Mouse (Mus musculus): ENCODE results near the gene Pet117. TPM values are rescaled to one million over a fixed set of nuclear protein-coding genes. Genes with fewer than 3 reads are reported as not detected.

Gene Pet117
- total and polyA plus RNA-seq, 3 experiments: not detected

DNA sequence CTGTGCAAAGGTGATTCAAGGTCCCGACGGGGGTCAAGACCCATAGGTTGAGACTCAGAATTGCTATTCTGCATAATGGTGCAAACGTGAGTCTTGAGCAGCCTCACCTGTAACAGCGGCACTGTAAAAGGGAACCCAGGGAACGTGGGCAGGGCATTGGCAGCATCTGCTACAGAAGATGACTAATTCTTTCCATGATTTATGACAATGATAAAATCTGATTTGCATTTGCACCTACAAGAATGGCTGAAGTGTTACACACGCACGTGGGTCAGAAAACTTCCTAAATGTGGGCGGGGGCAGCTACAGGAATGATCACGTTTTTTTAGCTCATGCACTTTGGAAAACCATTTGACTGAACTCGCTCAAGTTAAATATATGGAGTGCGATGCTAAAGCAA lies 16.0 kb upstream of the Pet117 start:
- Histone ChIP-seq H3K36me3 (ENCODE audit: control insufficient read depth in 1 of 2, insufficient read depth in 2 of 2, low read length in 2 of 2) (no peaks in the 10 kb centered on the region), H3K27ac (ENCODE audit: control insufficient read depth, low read depth, low read length) (no peak overlapping the region), H3K9me3 (replicated peaks; ENCODE audit: insufficient read depth, low read length) (no peaks in the 10 kb centered on the region), H3K79me2 (ENCODE audit: control insufficient read depth, insufficient read depth, low read length, poor library complexity) (no peaks in the 10 kb centered on the region), H3K9ac (ENCODE audit: control insufficient read depth, low read depth, low read length, poor library complexity, severe bottlenecking) (no peak overlapping the region), H3K4me3 (ENCODE audit: control insufficient read depth in 1 of 2, insufficient read depth in 1 of 2, low read depth in 2 of 2, low read length in 2 of 2) (no peak overlapping the region), H3K27me3 (ENCODE audit: control insufficient read depth in 1 of 2, insufficient read depth in 2 of 2, low read length in 2 of 2) (peaks cover 5 to 10% of the 10 kb centered on the region in 2 experiments), H3K4me1 (ENCODE audit: control insufficient read depth in 1 of 2, insufficient read depth in 2 of 2, low read length in 2 of 2) (no peaks in the 10 kb centered on the region)
- DNase-seq (ENCODE audit: low read depth, low spot score): no peak
- no peak for TF ChIP-seq CHD1 (IDR thresholded peaks at IDR 0.05; ENCODE audit: low read depth, low read length)
- no peak for TF ChIP-seq ZMIZ1 (IDR thresholded peaks at IDR 0.05; ENCODE audit: low read depth, low read length)
- TF ChIP-seq MEF2A (IDR thresholded peaks at IDR 0.05; ENCODE audit: extremely low read depth, insufficient replicate concordance, low read depth, low read length, poor library complexity, severe bottlenecking): no peak
- TF ChIP-seq ZNF384 (IDR thresholded peaks at IDR 0.05; ENCODE audit: low read depth, low read length): no peak
- TF ChIP-seq POLR2A (IDR thresholded peaks at IDR 0.05; ENCODE audit: control insufficient read depth in 1 of 2, insufficient read depth in 1 of 2, low read depth in 1 of 2, low read length in 2 of 2, poor library complexity in 1 of 2): no peak
- no peak for TF ChIP-seq NELFE (IDR thresholded peaks at IDR 0.05; ENCODE audit: low read depth, low read length)
- no peak for TF ChIP-seq MAX (IDR thresholded peaks at IDR 0.05; ENCODE audit: low read length)
- TF ChIP-seq HCFC1 (IDR thresholded peaks at IDR 0.05; ENCODE audit: low read depth, low read length): no peak

DNA sequence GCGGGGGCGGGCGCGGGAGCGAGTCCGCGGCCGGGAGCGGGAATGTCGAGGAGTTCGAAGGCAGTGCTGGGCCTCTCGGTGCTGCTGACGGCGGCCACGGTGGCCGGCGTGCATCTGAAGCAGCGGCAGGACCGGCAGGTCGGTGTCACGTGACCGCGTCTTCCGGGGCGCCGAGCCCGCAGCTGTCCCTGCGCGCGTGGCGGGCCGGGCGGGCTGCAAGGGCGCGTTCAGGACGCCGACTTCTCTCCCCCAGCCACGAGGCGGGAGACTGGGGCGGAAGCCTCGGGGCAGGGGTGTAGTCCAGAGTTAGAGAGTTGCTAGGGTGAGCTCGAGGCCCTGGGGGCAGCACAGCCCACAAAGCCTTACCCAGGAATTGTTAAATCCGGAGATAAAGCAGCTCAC lies 225 bp downstream of the Pet117 start:
- peaks cover 24% of the 10 kb centered on the region for H3K79me2 ChIP-seq (ENCODE audit: control insufficient read depth, insufficient read depth, low read length, poor library complexity)
- peak; percentile 85 for DNase-seq (ENCODE audit: low read depth, low spot score)
- peak overlapping the region; percentile 98 for H3K9ac ChIP-seq (ENCODE audit: control insufficient read depth, low read depth, low read length, poor library complexity, severe bottlenecking)
- H3K27ac ChIP-seq (ENCODE audit: control insufficient read depth, low read depth, low read length): peak overlapping the region; percentile 93
- H3K9me3 ChIP-seq (replicated peaks; ENCODE audit: insufficient read depth, low read length): no peaks in the 10 kb centered on the region
- H3K27me3 ChIP-seq (ENCODE audit: control insufficient read depth in 1 of 2, insufficient read depth in 2 of 2, low read length in 2 of 2): no peaks in the 10 kb centered on the region; a peak in 1 of 4 replicates
- H3K4me1 ChIP-seq (ENCODE audit: control insufficient read depth in 1 of 2, insufficient read depth in 2 of 2, low read length in 2 of 2): peaks cover 3 to 7% of the 10 kb centered on the region in 2 experiments; a peak in 3 of 4 replicates
- H3K4me3 ChIP-seq (ENCODE audit: control insufficient read depth in 1 of 2, insufficient read depth in 1 of 2, low read depth in 2 of 2, low read length in 2 of 2): peak overlapping the region; percentile 79 to 92
- H3K36me3 ChIP-seq (ENCODE audit: control insufficient read depth in 1 of 2, insufficient read depth in 2 of 2, low read length in 2 of 2): peaks cover 6 to 12% of the 10 kb centered on the region in 2 experiments
- TF ChIP-seq JUND (IDR thresholded peaks at IDR 0.05; ENCODE audit: low read depth, low read length): no peak
- no peak for TF ChIP-seq UBTF (IDR thresholded peaks at IDR 0.05; ENCODE audit: borderline replicate concordance, insufficient read depth, low read depth, low read length)
- no peak for TF ChIP-seq SMC3 (IDR thresholded peaks at IDR 0.05; ENCODE audit: low read depth, low read length)
- peak; percentile 52; the same call in 1 of the 2 replicates for TF ChIP-seq MYC (IDR thresholded peaks at IDR 0.05; ENCODE audit: low read depth, low read length)
- TF ChIP-seq MAX (IDR thresholded peaks at IDR 0.05; ENCODE audit: low read length): peak; percentile 18; the same call in 1 of the 2 replicates
- TF ChIP-seq POLR2AphosphoS5 (IDR thresholded peaks at IDR 0.05; ENCODE audit: borderline replicate concordance, low read depth, low read length): no peak
- no peak for TF ChIP-seq MAZ (IDR thresholded peaks at IDR 0.05; ENCODE audit: low read depth, low read length)
- TF ChIP-seq MYB (IDR thresholded peaks at IDR 0.05; ENCODE audit: low read depth, low read length): no peak
- peak; percentile 49; the same call in 1 of the 2 replicates for TF ChIP-seq SIN3A (IDR thresholded peaks at IDR 0.05; ENCODE audit: low read length)
- no peak for TF ChIP-seq EP300 (IDR thresholded peaks at IDR 0.05; ENCODE audit: low read depth in 1 of 2, low read length in 2 of 2)
- 0 out of 2 replicates have a peak, but pooled peaks have one; percentile 22 for TF ChIP-seq TBP (IDR thresholded peaks at IDR 0.05; ENCODE audit: low read depth, low read length)
- TF ChIP-seq CHD2 (IDR thresholded peaks at IDR 0.05; ENCODE audit: low read length): no peak
- TF ChIP-seq ETS1 (IDR thresholded peaks at IDR 0.05; ENCODE audit: low read depth, low read length): no peak
- TF ChIP-seq GATA1 (IDR thresholded peaks at IDR 0.05; ENCODE audit: low read depth, low read length): no peak
- no peak for TF ChIP-seq ZNF384 (IDR thresholded peaks at IDR 0.05; ENCODE audit: low read depth, low read length)
- TF ChIP-seq TAL1 (IDR thresholded peaks at IDR 0.05; ENCODE audit: low read length): no peak
- no peak for TF ChIP-seq ZC3H11A (IDR thresholded peaks at IDR 0.05; ENCODE audit: low read depth, low read length)
- TF ChIP-seq ZMIZ1 (IDR thresholded peaks at IDR 0.05; ENCODE audit: low read depth, low read length): no peak
- TF ChIP-seq BHLHE40 (IDR thresholded peaks at IDR 0.05; ENCODE audit: borderline replicate concordance, low read depth, low read length): peak; percentile 76; the same call in 1 of the 2 replicates
- TF ChIP-seq MAFK (IDR thresholded peaks at IDR 0.05; ENCODE audit: borderline replicate concordance, low read depth, low read length): no peak
- peak; percentile 93 for TF ChIP-seq USF1 (IDR thresholded peaks at IDR 0.05; ENCODE audit: low read depth, low read length)
- TF ChIP-seq RAD21 (IDR thresholded peaks at IDR 0.05; ENCODE audit: low read depth, low read length): no peak
- TF ChIP-seq NELFE (IDR thresholded peaks at IDR 0.05; ENCODE audit: low read depth, low read length): no peak
- TF ChIP-seq TCF12 (IDR thresholded peaks at IDR 0.05; ENCODE audit: low read depth, low read length): no peak
- TF ChIP-seq E2F4 (IDR thresholded peaks at IDR 0.05; ENCODE audit: borderline replicate concordance, low read depth, low read length): no peak
- TF ChIP-seq ELF1 (IDR thresholded peaks at IDR 0.05; ENCODE audit: low read depth, low read length): no peak
- TF ChIP-seq CTCF (IDR thresholded peaks at IDR 0.05 in 2 of 3, conservative IDR thresholded peaks at IDR 0.05 in 1 of 3; ENCODE audit: control insufficient read depth in 1 of 3, insufficient read depth in 1 of 3, low read depth in 2 of 3, low read length in 3 of 3, poor library complexity in 1 of 3, severe bottlenecking in 1 of 3): no peak
- peak; percentile 68 to 74; a peak in 3 of 4 replicates for TF ChIP-seq POLR2A (IDR thresholded peaks at IDR 0.05; ENCODE audit: control insufficient read depth in 1 of 2, insufficient read depth in 1 of 2, low read depth in 1 of 2, low read length in 2 of 2, poor library complexity in 1 of 2)
- no peak for TF ChIP-seq HCFC1 (IDR thresholded peaks at IDR 0.05; ENCODE audit: low read depth, low read length)
- TF ChIP-seq CHD1 (IDR thresholded peaks at IDR 0.05; ENCODE audit: low read depth, low read length): no peak

All from MEL (cell line).